Mouse (Mus musculus) c-Kit-negative CD71-positive TER-119-positive erythroid progenitor cells, embryonic 14.5 days (primary cell): ENCODE data around the gene Tsnax.

ENCODE experiments used
- DNase-seq: peaks from one replicate; pipeline ENCODE4 v3.0.0-alpha.2; 2013; ENCODE audit warnings: low read depth, low spot score

The Tsnax gene

DNA sequence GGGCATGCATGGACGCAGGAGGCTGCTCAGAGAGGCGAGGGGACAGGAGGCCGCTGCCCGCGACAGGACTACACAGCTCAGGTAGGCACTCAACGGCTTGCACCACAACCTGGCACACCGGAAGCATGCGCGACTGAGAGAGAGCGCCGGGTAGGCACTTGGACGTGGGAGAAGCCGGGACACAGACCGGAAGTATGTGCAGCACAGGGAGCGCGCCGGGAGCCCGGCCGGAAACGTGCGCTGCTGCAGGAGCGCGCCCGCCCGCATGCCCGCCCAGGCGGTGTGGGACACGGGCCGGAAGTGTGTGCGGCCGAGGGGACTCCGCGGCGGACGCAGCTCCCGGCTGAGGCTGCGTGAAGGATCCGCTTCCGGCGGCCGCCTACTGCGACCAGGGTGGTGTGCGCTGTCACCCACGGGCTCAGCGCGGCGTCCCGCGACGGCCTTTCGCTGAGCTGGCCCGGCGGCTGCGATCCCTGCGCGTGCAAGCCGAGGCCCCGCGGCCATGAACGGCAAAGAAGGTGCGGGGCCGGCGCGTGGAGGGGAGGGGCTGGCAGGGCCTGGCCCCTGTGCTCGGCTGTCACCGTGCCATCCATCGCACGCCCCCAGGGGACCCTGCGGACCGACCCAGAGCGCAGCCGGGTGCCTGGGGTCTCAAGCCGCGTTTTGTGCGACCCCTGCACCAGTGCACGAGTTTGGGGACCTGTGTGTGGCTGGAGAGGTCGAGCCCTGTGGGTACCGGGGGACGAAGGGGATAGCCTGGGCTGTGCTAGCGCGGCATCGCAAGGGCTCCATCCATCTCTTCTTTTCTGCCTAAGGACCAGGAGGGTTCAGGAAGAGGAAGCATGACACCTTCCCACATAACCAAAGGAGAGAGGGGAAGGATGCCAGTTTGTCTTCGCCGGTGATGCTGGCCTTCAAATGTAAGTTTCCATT is at the start of gene Tsnax:
TSS of gene Tsnax (plus strand) at position 303 of the 933 bp plus-strand sequence.
- peak; percentile 36 for DNase-seq

DNA sequence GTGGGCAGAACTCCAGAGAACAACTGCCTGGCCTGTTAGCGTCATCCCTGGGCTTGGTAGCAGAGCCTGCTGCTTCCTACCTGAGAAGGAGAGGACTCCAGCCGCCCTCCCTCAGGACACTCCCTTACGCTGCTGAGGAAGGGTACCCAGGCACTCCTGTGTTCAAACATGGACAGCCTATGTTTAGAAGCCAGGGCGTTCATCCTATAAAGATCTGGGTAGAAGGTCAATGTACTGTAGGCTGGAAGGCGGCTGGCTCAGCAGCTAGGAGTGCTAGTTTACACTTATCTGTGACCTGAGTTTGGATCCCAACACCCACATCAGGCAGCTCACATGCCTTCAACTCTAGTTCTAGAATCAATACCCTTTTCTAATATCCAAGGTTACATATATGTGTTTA is 49.6 kb upstream of the Tsnax start:
- DNase-seq: no peak

DNA sequence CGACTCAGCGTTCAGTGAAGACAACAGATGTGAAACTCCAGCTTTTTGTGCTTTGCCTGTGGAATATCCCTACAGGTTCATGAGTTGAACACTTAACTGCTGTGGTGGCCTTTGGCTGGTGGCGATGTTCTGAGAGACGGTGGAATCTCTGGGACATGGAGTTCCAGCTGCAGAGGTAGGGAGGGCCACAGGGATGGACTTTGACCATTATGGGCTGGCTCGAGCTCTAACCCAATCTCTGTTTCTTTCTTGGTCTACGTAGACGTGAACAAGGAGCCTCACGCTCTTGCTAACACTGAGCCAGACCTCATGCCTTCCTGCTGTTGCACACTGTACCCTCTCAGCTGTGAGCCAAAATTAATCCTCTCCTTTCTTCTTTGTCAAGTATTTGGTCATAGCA is 47.8 kb upstream of the Tsnax start:
- no peak for DNase-seq

DNA sequence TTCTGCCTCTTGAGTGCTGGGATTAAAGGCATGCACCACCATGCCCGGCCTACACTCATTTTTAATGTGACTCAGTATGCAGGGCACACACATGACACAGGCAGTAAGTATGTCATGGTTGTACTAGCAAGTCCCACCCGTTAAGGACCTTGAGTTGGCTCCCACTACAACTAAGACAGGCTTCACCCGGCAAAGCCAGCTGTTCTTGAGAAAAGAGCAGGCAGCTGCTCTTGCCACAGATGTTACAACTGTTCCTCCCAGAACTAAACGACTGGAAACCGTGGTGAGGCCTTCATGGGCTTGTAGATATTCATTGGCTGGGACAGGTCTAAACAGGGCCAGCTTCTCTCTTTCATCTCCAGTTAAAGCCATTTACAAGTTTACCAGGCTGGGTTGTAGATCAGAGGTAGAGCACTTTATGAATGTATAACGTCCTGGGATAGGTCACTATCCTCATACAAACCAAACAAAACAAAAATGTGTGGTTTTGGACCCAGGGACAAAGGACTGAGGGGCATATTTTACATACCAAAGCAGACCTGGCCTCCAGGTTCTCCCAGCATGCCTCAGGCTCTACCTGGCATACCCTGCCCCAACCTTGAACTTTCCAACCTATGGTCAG is 42.4 kb upstream of the Tsnax start:
- no peak for DNase-seq

DNA sequence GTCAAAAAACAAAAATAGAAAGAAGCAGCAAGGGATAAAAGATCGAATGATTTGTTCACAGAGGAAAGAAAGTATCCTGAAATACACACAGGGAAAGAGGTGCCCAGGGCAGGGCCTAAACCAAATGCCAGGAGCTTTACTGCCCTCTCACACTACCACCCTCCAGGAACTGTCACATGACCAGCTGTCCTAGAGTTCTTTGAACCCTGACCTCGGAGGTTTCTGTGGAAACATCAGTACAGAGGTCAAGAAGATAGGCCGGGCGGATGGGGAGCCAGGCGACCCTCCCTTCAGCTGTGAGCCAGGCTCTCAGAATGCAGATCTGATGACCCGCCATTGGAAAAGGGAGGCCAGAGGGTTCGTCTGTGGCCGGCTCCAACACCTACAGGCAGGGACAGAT is 39.6 kb upstream of the Tsnax start:
- no peak for DNase-seq

DNA sequence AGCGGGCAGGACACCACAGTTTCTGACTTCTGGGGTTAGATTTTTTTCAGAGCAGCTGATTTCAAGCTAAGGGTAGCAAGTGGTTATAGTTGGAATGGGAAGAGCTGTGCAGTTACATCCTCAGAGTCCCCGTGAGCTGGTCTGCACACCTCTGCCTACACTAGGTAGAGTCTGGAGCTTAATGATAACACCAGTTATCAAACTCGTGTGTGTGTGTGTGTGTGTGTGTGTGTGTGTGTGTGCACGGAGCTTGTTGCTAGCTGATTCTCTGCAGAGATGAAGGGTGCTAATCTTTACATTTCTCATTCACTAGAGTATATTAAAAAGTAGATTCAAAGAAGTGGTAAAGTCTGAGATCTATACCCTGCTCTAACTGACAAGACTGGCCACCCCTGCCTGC is 38.5 kb upstream of the Tsnax start:
- no peak for DNase-seq

DNA sequence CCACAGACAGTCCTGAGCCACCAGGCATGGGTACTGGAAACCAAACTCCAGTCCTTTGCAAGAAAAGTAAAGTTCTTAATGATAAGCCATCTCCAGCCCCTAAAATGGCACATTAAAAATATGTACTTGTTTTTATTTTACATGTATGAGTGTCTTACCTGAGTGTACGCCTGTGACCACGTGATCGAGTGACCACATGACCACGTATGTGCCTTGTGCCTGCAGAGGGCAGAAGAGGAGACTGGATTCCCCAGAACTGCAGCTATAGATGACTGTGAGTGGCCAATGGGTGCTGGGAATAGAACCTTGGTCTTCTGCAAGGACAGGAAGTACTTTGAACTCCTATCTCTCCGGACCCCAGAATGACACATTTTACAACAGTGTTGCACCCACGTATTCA is 36.6 kb upstream of the Tsnax start:
- DNase-seq: no peak

DNA sequence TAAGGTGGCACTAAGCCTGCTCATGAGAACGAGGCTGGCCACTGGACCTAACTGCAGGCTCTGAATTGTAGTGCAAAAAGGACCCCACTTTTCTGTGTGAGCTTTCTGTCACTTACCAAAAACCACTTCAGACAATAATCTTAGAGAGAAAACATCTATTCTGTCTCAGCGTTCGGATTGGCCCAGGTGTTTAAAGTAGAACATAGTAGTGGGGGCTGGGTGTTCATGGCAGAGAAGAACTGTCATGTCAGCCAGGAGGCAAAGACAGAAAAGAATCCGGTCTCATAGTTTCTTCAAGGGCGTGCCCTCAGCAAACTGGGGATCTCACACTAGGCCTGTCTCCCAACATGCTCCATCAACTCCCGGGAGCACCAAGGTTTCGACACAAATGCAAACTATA is 34.8 kb upstream of the Tsnax start:
- DNase-seq: no peak

DNA sequence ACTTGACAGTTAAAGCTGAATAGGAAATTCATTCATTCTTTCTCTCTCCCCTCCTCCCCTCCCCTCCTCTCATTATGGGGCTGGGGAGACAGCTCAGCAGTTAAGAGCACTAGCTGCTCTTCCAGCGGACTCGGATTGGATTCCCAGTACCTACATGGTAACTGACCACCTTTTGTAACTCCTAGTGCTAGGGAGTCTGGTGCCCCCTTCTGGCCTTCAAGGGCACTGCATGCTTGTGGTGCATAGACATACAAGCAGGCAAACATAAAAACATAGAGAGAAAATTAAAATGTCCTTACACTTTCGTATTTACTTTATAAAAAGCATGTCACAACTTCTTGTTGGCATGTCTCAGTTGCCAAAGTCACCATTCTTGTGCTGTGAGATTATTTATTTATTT is 32.8 kb upstream of the Tsnax start:
- no peak for DNase-seq

DNA sequence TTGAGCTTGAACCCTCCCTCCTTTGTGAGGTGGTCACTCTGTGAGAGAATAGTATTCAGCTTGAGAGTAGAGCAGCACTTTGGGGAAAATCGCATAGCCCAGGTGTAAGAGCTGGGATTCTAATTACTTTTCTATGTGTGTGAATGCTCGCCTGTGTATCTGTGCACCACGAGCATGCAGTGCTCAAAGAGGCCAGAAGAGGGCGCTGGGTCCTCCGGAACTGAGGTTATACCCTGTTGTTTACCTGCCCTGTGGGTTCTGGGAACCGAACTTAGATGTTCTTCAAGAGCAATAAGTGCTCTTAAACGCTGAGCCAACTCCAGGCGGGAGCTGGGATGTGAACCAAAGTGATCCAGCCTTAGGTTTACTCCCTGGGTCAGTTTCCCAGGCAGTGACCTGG is 32.0 kb upstream of the Tsnax start:
- no peak for DNase-seq

DNA sequence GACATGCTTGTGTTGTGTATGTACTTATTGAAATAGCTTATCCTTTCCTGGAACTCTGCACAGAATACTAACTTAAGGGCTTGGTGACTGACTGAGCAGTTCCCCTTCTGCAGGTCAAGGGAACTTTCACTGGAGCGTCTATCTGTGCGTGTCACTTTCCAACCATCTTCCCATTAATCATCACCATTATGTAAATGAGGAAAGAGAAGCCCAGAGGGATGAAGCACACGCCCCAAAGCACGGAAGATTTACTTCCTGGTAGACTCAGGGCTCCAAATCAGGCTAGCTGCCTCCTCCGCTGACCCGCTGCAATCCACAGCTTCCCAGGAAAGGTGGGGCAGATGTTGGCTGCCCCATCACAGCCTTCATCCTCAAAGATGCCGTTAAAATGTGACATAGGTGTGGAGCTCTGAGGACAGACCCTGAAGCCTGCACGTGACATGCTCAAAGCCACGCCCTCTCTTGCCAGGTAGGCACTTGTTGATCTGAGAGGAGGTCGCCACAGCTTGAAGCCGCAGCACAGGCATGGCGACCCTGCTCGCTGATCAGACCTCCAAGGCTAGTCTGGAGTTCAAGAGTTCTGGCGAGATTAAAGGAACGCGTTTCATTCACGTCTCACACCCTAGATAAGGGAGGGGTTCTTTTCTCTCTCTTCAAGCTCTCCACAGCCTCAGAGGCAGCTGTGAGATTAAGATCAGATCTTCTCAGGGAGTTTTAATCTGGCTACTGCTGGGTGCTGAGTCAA is 21.7 kb upstream of the Tsnax start:
- DNase-seq: no peak

DNA sequence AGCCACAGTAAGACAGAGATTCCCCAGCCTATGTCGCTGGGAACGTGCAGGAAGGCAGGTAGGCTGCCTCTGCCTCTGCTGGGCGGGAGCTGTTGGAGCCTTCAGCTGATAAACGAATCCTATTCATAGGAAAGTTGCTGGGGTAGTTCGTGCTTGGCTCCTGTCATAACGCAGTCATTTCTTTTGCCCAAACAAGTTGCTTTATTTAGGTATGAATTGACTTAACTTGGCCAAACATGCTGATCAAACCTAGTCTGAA is 21.2 kb upstream of the Tsnax start:
- no peak for DNase-seq

DNA sequence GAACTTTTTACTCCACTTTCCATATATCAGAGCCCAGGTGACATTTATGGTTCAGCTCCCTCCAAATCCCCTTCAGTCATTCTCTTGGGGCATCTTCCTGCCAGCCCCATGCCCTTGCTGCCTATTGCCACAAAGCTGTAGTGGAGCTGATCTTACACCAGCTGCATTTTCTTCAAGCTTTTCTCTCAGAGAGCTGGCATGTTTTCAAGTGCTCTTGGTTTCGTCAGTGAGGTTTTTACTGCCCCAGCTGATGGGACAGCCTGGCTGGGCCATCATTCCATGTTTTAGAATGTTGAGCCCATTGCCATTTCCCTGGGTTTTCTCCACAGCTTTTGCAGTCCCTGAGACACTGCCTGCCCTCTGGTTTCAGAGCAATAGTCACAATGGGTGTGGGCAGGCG is 17.0 kb upstream of the Tsnax start:
- DNase-seq: no peak

DNA sequence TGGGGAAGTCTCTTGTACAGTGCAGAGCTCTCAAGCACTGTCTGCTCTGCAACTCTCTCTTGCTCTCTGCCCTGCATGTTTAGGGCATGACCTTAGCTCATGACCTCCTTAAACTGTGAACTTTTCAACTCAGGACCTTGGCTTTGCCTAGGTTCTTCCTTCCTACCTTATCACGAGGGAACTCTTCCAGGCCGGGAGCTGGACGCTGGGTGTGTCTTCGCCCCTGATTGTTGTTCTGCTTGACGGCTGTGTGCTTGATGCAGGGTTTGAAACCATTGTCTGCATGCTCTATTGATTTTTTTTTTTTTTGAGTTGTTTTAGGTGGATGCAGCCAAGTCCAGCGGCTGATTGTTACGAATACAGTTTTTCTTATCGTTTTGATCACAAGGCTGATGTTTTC is 11.3 kb downstream of the Tsnax start:
- DNase-seq: no peak

DNA sequence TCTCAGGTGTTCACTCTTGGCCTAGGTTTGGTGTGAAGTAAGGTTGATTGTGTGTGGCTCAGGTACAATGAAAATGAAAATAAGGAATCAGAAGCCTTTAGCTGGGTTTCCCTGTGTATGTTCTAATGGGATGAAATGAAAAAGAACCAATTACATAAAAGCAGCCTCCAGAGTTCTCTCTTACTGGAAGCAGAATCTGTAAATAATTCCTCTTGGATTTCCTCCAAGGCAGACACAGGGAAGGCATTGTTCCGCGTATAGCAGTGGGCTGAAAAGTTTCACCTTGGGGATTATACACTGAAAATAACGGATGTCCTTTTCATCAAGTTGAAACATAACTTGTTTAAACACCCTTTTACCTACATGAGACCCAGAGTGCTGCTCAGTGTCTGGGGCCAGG is 14.4 kb downstream of the Tsnax start:
- DNase-seq: no peak

DNA sequence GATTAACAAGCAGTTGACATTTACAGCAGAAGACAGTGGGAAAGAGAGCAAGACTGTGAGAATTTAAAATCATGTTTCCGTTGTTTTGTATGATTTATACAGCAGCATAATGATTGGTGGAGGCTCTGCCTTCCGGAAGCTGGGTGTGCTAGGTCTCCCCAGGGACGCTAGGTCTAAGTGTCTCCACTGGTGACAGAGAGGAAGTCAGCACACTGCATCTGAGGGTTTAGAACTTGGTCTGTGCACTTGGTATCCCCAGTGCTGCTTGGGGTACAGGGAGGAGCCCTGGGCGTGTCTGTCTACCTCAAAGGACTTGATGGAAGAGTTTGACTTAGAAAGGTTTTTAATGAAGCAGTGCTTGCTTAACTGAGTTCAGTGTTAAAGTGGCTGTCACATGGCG is 16.0 kb downstream of the Tsnax start:
- no peak for DNase-seq

DNA sequence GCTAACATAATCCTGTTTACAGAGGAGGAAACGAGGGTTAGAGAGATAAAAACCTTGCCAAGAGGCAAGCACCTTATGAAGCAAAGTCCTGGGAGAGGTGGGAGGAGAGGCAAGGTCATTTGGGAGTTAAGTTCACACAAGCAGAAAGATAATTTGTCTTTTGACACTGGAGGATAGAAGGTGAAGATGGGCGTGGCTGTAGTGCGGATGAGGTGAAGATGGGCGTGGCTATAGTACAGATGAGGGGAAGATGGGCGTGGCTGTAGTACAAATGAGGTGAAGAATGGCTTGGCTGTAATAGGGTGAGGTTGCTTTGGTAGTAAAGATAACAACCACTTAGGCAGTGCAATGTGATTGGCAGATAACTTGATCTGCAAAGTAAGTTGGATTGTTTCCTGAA is 18.5 kb downstream of the Tsnax start:
- DNase-seq: no peak

DNA sequence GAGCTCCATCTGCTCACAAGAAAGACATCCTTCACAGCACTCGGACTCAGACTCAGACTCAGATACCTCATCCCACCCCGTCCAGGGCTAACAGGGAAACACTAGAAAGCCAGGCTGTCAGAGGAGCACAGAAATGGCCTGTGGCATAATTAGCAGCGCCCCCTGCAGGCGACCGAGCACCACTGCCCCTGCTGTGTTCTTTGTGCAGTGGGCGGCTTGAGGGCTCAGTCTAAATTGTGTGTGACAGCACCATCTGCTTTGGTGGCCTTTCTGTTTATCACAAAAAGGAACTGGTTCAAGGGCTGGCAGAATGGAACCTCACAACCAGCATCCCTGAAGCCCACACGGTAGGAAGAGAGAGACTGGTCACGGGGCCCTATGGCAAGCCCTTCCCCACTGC is 21.9 kb downstream of the Tsnax start:
- no peak for DNase-seq

DNA sequence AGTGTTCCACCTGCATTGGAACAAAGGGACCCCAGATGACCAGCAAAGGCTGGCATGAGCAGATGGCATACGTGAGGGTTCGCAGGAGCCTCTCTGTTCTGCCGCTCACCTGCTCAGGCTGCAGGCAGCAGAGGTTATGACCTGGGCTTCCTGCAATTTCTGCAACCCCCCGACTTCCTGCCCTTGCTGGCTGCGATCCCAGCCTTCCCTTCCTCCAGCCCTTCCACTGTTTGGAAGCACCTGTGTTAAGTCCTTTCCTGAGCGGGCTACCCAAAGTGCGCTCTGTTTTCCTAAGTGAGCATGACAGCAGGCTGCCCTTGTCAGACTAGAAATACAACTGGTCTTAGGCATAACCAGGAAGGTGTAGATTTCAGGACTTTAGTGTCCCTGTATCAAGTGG is 24.3 kb downstream of the Tsnax start:
- DNase-seq: no peak

DNA sequence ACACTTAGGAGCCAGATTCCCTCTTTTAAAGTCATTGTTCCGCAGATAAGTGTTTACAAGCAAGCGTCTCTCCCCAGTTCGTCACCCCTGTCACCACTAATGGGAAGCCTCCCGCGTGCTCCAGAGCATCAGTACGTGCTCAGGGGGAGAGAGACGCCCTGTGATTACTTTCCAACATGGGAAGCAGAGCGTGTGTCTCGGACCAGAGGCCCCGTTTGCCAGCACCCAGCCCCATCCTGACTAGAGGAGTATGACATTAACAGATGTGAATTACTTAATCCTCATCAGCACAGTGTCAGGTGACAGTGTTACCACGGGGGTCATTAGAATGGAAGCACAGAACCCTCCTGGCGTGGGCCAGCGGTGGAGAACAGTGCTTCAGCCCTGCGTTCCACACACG is 25.9 kb downstream of the Tsnax start:
- no peak for DNase-seq

DNA sequence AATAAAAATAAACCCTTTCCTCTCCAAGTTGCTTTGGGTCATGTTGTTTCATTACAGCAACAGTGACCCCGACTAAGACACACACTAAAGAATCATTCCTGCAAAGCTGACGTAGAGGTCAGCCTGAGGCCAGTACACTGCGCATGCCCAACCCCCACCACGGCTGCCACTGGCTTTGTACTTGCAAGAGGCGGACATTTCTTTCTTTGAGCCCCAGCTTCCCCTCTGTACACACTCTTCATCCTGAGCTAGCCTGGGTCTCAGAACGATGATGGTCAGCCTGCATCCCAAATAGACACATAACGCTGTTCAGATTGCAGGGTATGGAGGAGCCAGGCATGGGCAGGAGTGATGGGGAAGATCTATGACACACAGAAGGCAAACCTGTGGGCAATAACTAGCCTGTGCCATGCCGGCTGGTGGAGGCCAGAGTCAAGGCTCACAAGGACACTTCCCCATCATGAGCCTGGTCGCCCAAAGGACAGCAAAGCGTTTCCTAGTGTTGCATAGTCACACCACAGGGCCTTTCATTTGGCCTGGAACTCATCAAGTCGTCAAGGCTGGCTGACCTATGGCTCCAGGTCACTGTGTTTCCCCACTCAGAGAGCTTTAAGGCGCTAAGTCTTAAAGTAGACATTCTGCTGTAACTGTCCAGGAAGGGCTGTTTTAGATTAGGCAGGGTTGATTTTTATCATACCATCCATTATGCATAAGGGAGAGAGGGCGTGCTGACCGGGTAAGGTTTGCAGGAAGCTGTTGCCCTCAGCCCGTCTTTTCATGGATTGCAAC is 28.0 kb downstream of the Tsnax start:
- no peak for DNase-seq

DNA sequence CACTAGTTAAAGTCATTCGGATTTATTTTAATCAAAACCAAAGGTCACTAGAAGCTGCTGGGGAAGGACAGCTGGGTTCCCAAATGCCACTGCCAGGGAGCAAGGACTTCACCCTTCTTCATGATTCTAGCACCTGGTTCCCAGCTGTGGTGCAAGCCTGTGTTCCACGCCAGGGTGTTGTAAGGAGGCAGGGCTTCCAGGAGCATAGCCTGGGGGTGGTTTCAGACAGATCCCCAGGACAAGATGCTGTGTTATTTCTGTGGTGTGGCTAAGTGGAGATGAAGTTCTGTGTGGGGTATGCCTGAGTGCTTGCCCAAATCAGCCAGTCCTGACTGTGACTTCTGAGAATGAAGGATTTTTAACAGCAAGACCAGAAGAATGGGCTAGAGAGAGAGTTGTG is 28.7 kb downstream of the Tsnax start:
- no peak for DNase-seq
